Mouse (Mus musculus) kidney, embryonic 14.5 days (tissue): ENCODE results near the gene Rgp1. TPM values are rescaled to one million over a fixed set of nuclear protein-coding genes. Genes with fewer than 3 reads are reported as not detected.

Source experiments
- ATAC-seq: fragments of 200-750 bp; cut with Nextera tagmentation; 2 replicates; pipeline ENCODE4 v1.8.0; 2017; ENCODE audit warnings: moderate number of reproducible peaks, mild to moderate bottlenecking, moderate TSS enrichment, moderate library complexity; ENCODE audit not compliant: low FRiP score, low TSS enrichment
- H3K27ac ChIP-seq: fragments of 300-500 bp; sonication (generic); 2 replicates; pipeline ENCODE4 v1.5.1; 2014; ENCODE audit warnings: low read depth, mild to moderate bottlenecking, low read length, moderate library complexity, mixed read lengths
- H3K27me3 ChIP-seq: fragments of 300-500 bp; sonication (generic); 2 replicates; pipeline ENCODE4 v1.6.1; 2014; ENCODE audit warnings: mild to moderate bottlenecking, low read length; ENCODE audit not compliant: control insufficient read depth, insufficient read depth
- H3K36me3 ChIP-seq: fragments of 300-500 bp; sonication (generic); 2 replicates; pipeline ENCODE4 v1.6.1; 2014; ENCODE audit warnings: low read length, mixed read lengths; ENCODE audit not compliant: control insufficient read depth, insufficient read depth
- H3K4me1 ChIP-seq: fragments of 300-500 bp; sonication (generic); 2 replicates; pipeline ENCODE4 v1.6.1; 2014; ENCODE audit warnings: low read length, mixed read lengths; ENCODE audit not compliant: control insufficient read depth, insufficient read depth
- H3K4me2 ChIP-seq: fragments of 300-500 bp; sonication (generic); replicated peaks from 2 replicates; pipeline ENCODE4 v1.6.1; 2014; ENCODE audit warnings: low read depth, mild to moderate bottlenecking, low read length
- H3K4me3 ChIP-seq: fragments of 300-500 bp; sonication (generic); 2 replicates; pipeline ENCODE4 v1.5.1; 2014; ENCODE audit warnings: mild to moderate bottlenecking, low read length
- H3K9ac ChIP-seq: fragments of 300-500 bp; sonication (generic); 2 replicates; pipeline ENCODE4 v1.6.1; 2014; ENCODE audit warnings: low read depth, mild to moderate bottlenecking, low read length, moderate library complexity
- H3K9me3 ChIP-seq: fragments of 300-500 bp; sonication (generic); 2 replicates; pipeline ENCODE4 v1.6.1; 2016; ENCODE audit warnings: low read length; ENCODE audit not compliant: control insufficient read depth
- WGBS: fragments of 180-500 bp; shearing (Covaris S2); extraction: QIAGEN DNeasy Blood & Tissue Kit; methylation state at CpG from one replicate; pipeline ENCODE4 v1.1.7; 2014; 5-methylcytosine and 5-hydroxymethylcytosine counted together
- polyA plus RNA-seq: library from polyadenylated mRNA; unstranded; fragments of >200 nt; fragmentation: Nextera tagmentation; extraction: Ambion mirVana; gene quantifications from 2 replicates; pipeline ENCODE4 v1.2.1, GENCODE M21; 2014

Rgp1 gene
- polyA plus RNA-seq, 1 experiment from 2014 or later, result 34.4 TPM

- Histone ChIP-seq H3K9me3 (no peaks in the 10 kb centered on the region), H3K4me3 (peak overlapping the region; percentile 92), H3K27me3 (no peaks in the 10 kb centered on the region), H3K36me3 (peaks cover 34% of the 10 kb centered on the region), H3K4me2 (peak overlapping the region; percentile 87), H3K9ac (peak overlapping the region; percentile 92), H3K4me1 (peaks cover 55% of the 10 kb centered on the region), H3K27ac (peak overlapping the region; percentile 100; the same call in 1 of the 2 replicates)
- ATAC-seq, result no peak
- 22% methylated on average over 2 of the region's 2 CpGs for WGBS
Observed at GRCm38 (mm10) chr4:43560976-43561375, 17.5 kb upstream of the Rgp1 start.

- ATAC-seq, result no peak
- Histone ChIP-seq H3K27me3 (no peaks in the 10 kb centered on the region), H3K9me3 (no peaks in the 10 kb centered on the region), H3K4me2 (peak overlapping the region; percentile 87), H3K27ac (peak overlapping the region; percentile 100), H3K9ac (peak overlapping the region; percentile 92), H3K4me3 (peak overlapping the region; percentile 92), H3K4me1 (peaks cover 55% of the 10 kb centered on the region), H3K36me3 (peaks cover 34% of the 10 kb centered on the region)
- WGBS, result 3% methylated on average over 16 of the region's 16 CpGs
Observed at GRCm38 (mm10) chr4:43561436-43561996, 17.0 kb upstream of the Rgp1 start.

GRCm38 (mm10) chr4:43561997-43562768, 16.3 kb upstream of the Rgp1 start, which contains the start of the genes Creb3 and Tln1:
Gene Creb3 (plus strand): TSS chr4:43562332.
Gene Tln1 (minus strand): TSS chr4:43562691.
- Histone ChIP-seq H3K9ac (peak within 1 kb of the TSS; percentile 92), H3K27ac (peak within 1 kb of the TSS; percentile 100), H3K4me3 (peak within 1 kb of the TSS; percentile 92), H3K4me2 (peak within 1 kb of the TSS; percentile 87), H3K9me3 (no peaks in the 10 kb centered on the region), H3K36me3 (peaks cover 34% of the 10 kb centered on the region), H3K27me3 (no peaks in the 10 kb centered on the region), H3K4me1 (peaks cover 53% of the 10 kb centered on the region)
- peak; percentile 91 for ATAC-seq
- WGBS, result under 1% methylated on average over 62 of the region's 62 CpGs

GRCm38 (mm10) chr4:43562769-43563600, 15.5 kb upstream of the Rgp1 start:
- no peaks in the 10 kb centered on the region for H3K9me3 ChIP-seq
- H3K27me3 ChIP-seq, result no peaks in the 10 kb centered on the region
- H3K4me3 ChIP-seq, result peak overlapping the region; percentile 92
- 5% methylated on average over 22 of the region's 22 CpGs for WGBS
- H3K27ac ChIP-seq, result peak overlapping the region; percentile 100; the same call in 1 of the 2 replicates
- H3K36me3 ChIP-seq, result peaks cover 38% of the 10 kb centered on the region
- H3K4me1 ChIP-seq, result peaks cover 45% of the 10 kb centered on the region
- peak; percentile 21 for ATAC-seq
- peak overlapping the region; percentile 87 for H3K4me2 ChIP-seq
- H3K9ac ChIP-seq, result peak overlapping the region; percentile 92

DNA sequence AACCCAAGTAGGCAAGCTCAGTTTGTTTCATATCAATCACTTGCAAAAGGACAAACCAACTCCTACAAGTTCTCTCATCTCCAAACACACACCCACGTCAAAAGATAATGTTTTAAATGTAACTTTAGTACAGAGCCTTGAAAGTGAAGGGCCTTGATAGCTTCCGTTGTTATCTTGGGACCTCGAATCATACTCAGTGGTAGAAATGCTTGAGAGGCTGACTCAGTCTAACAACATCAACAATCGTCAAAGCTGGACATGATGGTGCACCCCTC, 15.0 kb upstream of the Rgp1 start:
- H3K9ac ChIP-seq, result peak overlapping the region; percentile 92; the same call in 1 of the 2 replicates
- peak overlapping the region; percentile 92 for H3K4me3 ChIP-seq
- peaks cover 39% of the 10 kb centered on the region for H3K4me1 ChIP-seq
- no peak for ATAC-seq
- H3K4me2 ChIP-seq, result peak overlapping the region; percentile 87
- H3K9me3 ChIP-seq, result no peaks in the 10 kb centered on the region
- H3K27ac ChIP-seq, result no peak overlapping the region
- no peaks in the 10 kb centered on the region for H3K27me3 ChIP-seq
- peaks cover 44% of the 10 kb centered on the region for H3K36me3 ChIP-seq
- 73% methylated on average over 4 of the region's 4 CpGs for WGBS

GRCm38 (mm10) chr4:43564231-43564630, 14.3 kb upstream of the Rgp1 start:
- Histone ChIP-seq H3K4me3 (no peak overlapping the region), H3K9ac (no peak overlapping the region), H3K36me3 (peaks cover 51% of the 10 kb centered on the region), H3K4me1 (peaks cover 33% of the 10 kb centered on the region), H3K4me2 (no peak overlapping the region), H3K27ac (no peak overlapping the region), H3K27me3 (no peaks in the 10 kb centered on the region), H3K9me3 (no peaks in the 10 kb centered on the region)
- no peak for ATAC-seq
- 56% methylated on average over 2 of the region's 2 CpGs for WGBS

DNA sequence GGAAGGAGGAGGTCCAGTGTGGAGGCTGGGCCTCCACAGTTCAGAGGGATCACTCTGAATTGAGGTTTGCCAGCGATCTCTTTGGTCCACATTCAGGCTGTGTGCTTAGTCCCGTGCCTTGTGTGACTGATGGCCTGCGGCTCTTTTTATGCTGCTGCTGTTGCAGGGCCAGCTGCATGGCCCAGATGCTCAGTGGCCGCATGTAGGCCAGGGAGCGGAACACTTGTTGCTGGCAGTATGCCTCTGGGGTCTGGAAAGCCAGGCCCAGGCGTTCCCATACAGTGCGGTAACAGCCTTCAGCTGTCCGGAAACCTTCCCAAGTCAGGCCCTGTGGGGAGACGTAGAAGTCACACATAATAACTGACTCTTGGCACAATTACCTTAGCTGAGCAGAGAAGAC, 11.4 kb upstream of the Rgp1 start:
- Histone ChIP-seq H3K27me3 (no peaks in the 10 kb centered on the region), H3K9ac (no peak overlapping the region), H3K4me2 (no peak overlapping the region), H3K9me3 (no peaks in the 10 kb centered on the region), H3K4me3 (no peak overlapping the region), H3K4me1 (peaks cover 13% of the 10 kb centered on the region; the same call in 1 of the 2 replicates), H3K36me3 (peaks cover 80% of the 10 kb centered on the region), H3K27ac (no peak overlapping the region)
- 97% methylated on average over 9 of the region's 9 CpGs for WGBS
- no peak for ATAC-seq

- 86% methylated on average over 6 of the region's 6 CpGs for WGBS
- Histone ChIP-seq H3K27ac (no peak overlapping the region), H3K4me1 (peaks cover 6% of the 10 kb centered on the region), H3K4me2 (no peak overlapping the region), H3K9ac (no peak overlapping the region), H3K27me3 (no peaks in the 10 kb centered on the region), H3K36me3 (peaks cover 74% of the 10 kb centered on the region), H3K4me3 (no peak overlapping the region), H3K9me3 (no peaks in the 10 kb centered on the region)
- no peak for ATAC-seq
Observed at GRCm38 (mm10) chr4:43571395-43572045, 7.0 kb upstream of the Rgp1 start.
